Mouse (Mus musculus): Measurements from ENCODE around the gene Ubxn11. TPM values are rescaled to one million over a fixed set of nuclear protein-coding genes. Genes with fewer than 3 reads are reported as not detected.
"Not testable (repeated sequence)": the region's sequence is repeated elsewhere in the genome, so short reads cannot be mapped to it uniquely, and the experiment has no call there.

Gene Ubxn11
- polyA plus RNA-seq, 1 experiment from 2014 or later, result 7.0 TPM

DNA sequence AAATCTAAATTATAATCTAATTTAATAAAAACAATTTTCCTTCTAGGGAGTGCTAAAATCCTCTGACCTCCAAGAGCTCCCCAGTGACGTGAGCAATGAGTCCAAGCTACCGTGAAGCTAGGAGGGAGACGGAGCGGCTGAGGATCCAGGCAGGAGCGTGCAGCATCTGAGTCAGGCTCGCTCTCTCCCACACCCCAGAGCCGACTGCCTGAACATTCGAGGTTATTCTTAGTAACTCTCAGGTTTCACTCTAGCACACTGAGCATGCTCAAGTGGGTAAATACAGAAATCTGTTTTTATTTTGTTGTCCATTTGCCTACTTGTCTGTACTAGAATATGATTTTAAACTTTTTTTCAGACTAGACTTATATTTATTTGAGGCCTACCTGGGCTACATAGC, 54.4 kb downstream of the Ubxn11 start:
- 80% methylated on average over 8 of the region's 8 CpGs for WGBS
- Histone ChIP-seq H3K36me3 (ENCODE audit: control insufficient read depth, insufficient read depth, low read length) (no peaks in the 10 kb centered on the region; the same call in 1 of the 2 replicates), H3K4me2 (ENCODE audit: low read depth, low read length, severe bottlenecking) (no peak overlapping the region), H3K27me3 (ENCODE audit: control insufficient read depth, insufficient read depth, low read length) (no peaks in the 10 kb centered on the region), H3K9me3 (ENCODE audit: control insufficient read depth, low read length) (no peaks in the 10 kb centered on the region), H3K4me3 (ENCODE audit: low read depth, low read length) (no peak overlapping the region), H3K27ac (ENCODE audit: low read depth, low read length) (no peak overlapping the region), H3K9ac (ENCODE audit: low read length) (no peak overlapping the region), H3K4me1 (replicated peaks; ENCODE audit: control insufficient read depth, insufficient read depth, low read length) (no peaks in the 10 kb centered on the region)
- no peak for ATAC-seq (replicated peaks; ENCODE audit: low FRiP score)
- no peak for DNase-seq (ENCODE audit: low spot score)

- no peaks in the 10 kb centered on the region; the same call in 1 of the 2 replicates for H3K36me3 ChIP-seq (ENCODE audit: control insufficient read depth, insufficient read depth, low read length)
- H3K4me2 ChIP-seq (ENCODE audit: low read depth, low read length, severe bottlenecking), result no peak overlapping the region
- ATAC-seq (replicated peaks; ENCODE audit: low FRiP score), result no peak
- no peaks in the 10 kb centered on the region for H3K4me1 ChIP-seq (replicated peaks; ENCODE audit: control insufficient read depth, insufficient read depth, low read length)
- H3K9ac ChIP-seq (ENCODE audit: low read length), result no peak overlapping the region
- 83% methylated on average over 2 of the region's 2 CpGs for WGBS
- no peak overlapping the region for H3K27ac ChIP-seq (ENCODE audit: low read depth, low read length)
- no peaks in the 10 kb centered on the region for H3K9me3 ChIP-seq (ENCODE audit: control insufficient read depth, low read length)
- H3K27me3 ChIP-seq (ENCODE audit: control insufficient read depth, insufficient read depth, low read length), result no peaks in the 10 kb centered on the region
- DNase-seq (ENCODE audit: low spot score), result no peak
- H3K4me3 ChIP-seq (ENCODE audit: low read depth, low read length), result no peak overlapping the region
Observed at GRCm38 (mm10) chr4:134157558-134157957, 55.2 kb downstream of the Ubxn11 start.

DNA sequence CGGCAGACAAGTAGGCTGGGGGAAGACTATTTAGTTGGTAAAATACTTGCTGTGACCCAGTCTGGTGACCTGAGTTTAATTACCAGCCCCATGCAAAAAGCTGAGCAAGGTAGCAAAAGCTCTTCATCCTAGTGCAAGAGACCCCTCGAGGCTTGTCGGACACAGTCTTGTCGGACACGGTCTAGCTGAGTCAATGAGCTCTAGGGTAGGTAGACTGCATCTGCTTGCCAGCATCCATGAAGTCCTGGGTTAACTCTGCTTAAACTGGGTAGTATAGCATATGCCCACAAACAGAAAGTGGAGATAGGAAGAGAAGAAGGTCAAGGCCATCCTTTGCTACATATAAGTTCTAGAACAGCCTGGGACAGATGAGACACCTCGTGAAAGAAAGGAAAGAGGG, 56.4 kb downstream of the Ubxn11 start:
- ATAC-seq (replicated peaks; ENCODE audit: low FRiP score) (no peak), DNase-seq (ENCODE audit: low spot score) (no peak)
- Histone ChIP-seq H3K9me3 (ENCODE audit: control insufficient read depth, low read length) (no peaks in the 10 kb centered on the region), H3K9ac (ENCODE audit: low read length) (no peak overlapping the region), H3K4me2 (ENCODE audit: low read depth, low read length, severe bottlenecking) (no peak overlapping the region), H3K36me3 (ENCODE audit: control insufficient read depth, insufficient read depth, low read length) (no peaks in the 10 kb centered on the region; the same call in 1 of the 2 replicates), H3K4me3 (ENCODE audit: low read depth, low read length) (no peak overlapping the region), H3K27me3 (ENCODE audit: control insufficient read depth, insufficient read depth, low read length) (no peaks in the 10 kb centered on the region), H3K4me1 (replicated peaks; ENCODE audit: control insufficient read depth, insufficient read depth, low read length) (no peaks in the 10 kb centered on the region), H3K27ac (ENCODE audit: low read depth, low read length) (no peak overlapping the region)
- 84% methylated on average over 6 of the region's 6 CpGs for WGBS

- Histone ChIP-seq H3K4me3 (ENCODE audit: low read depth, low read length) (peak overlapping the region; percentile 39), H3K9ac (ENCODE audit: low read length) (peak overlapping the region; percentile 37), H3K4me2 (ENCODE audit: low read depth, low read length, severe bottlenecking) (peak overlapping the region; percentile 54)
- not testable (repeated sequence) for H3K27me3 ChIP-seq (ENCODE audit: control insufficient read depth, insufficient read depth, low read length); ATAC-seq (replicated peaks; ENCODE audit: low FRiP score); H3K36me3 ChIP-seq (ENCODE audit: control insufficient read depth, insufficient read depth, low read length); H3K27ac ChIP-seq (ENCODE audit: low read depth, low read length); H3K4me1 ChIP-seq (replicated peaks; ENCODE audit: control insufficient read depth, insufficient read depth, low read length); H3K9me3 ChIP-seq (ENCODE audit: control insufficient read depth, low read length)
- peak; percentile 58 for DNase-seq (ENCODE audit: low spot score)
- 11% methylated on average over 28 of the region's 30 CpGs for WGBS
Observed at GRCm38 (mm10) chr4:134160071-134160470, 57.7 kb downstream of the Ubxn11 start.

- whole genome bisulfite sequencing, result 94% methylated on average over 5 of the region's 6 CpGs
- no peak for DNase-seq (ENCODE audit: low spot score)
Observed at GRCm38 (mm10) chr4:134164591-134164990, 62.2 kb downstream of the Ubxn11 start.

GRCm38 (mm10) chr4:134165024-134165423, 62.7 kb downstream of the Ubxn11 start:
- Histone ChIP-seq H3K9me3 (ENCODE audit: control insufficient read depth, low read length) (no peaks in the 10 kb centered on the region), H3K4me3 (ENCODE audit: low read depth, low read length) (no peak overlapping the region), H3K27ac (ENCODE audit: low read depth, low read length) (no peak overlapping the region), H3K4me1 (replicated peaks; ENCODE audit: control insufficient read depth, insufficient read depth, low read length) (no peaks in the 10 kb centered on the region), H3K9ac (ENCODE audit: low read length) (no peak overlapping the region), H3K27me3 (ENCODE audit: control insufficient read depth, insufficient read depth, low read length) (no peaks in the 10 kb centered on the region), H3K36me3 (ENCODE audit: control insufficient read depth, insufficient read depth, low read length) (no peaks in the 10 kb centered on the region; the same call in 1 of the 2 replicates), H3K4me2 (ENCODE audit: low read depth, low read length, severe bottlenecking) (no peak overlapping the region)
- ATAC-seq (replicated peaks; ENCODE audit: low FRiP score) (no peak), DNase-seq (ENCODE audit: low spot score) (no peak)
- 85% methylated on average over 6 of the region's 6 CpGs for WGBS

More at GRCm38 (mm10) chr4:134164591-134164990, 62.2 kb downstream of the Ubxn11 start:
- H3K27me3 ChIP-seq (ENCODE audit: control insufficient read depth, insufficient read depth, low read length), result no peaks in the 10 kb centered on the region
- no peak overlapping the region for H3K27ac ChIP-seq (ENCODE audit: low read depth, low read length)
- no peaks in the 10 kb centered on the region for H3K9me3 ChIP-seq (ENCODE audit: control insufficient read depth, low read length)
- no peaks in the 10 kb centered on the region for H3K4me1 ChIP-seq (replicated peaks; ENCODE audit: control insufficient read depth, insufficient read depth, low read length)
- ATAC-seq (replicated peaks; ENCODE audit: low FRiP score), result no peak
- H3K9ac ChIP-seq (ENCODE audit: low read length), result no peak overlapping the region
- H3K4me2 ChIP-seq (ENCODE audit: low read depth, low read length, severe bottlenecking), result no peak overlapping the region
- H3K4me3 ChIP-seq (ENCODE audit: low read depth, low read length), result no peak overlapping the region
- no peaks in the 10 kb centered on the region; the same call in 1 of the 2 replicates for H3K36me3 ChIP-seq (ENCODE audit: control insufficient read depth, insufficient read depth, low read length)

- Histone ChIP-seq H3K9ac (ENCODE audit: low read length) (no peak overlapping the region), H3K9me3 (ENCODE audit: control insufficient read depth, low read length) (no peaks in the 10 kb centered on the region), H3K27me3 (ENCODE audit: control insufficient read depth, insufficient read depth, low read length) (no peaks in the 10 kb centered on the region), H3K4me2 (ENCODE audit: low read depth, low read length, severe bottlenecking) (no peak overlapping the region), H3K36me3 (ENCODE audit: control insufficient read depth, insufficient read depth, low read length) (no peaks in the 10 kb centered on the region; the same call in 1 of the 2 replicates), H3K27ac (ENCODE audit: low read depth, low read length) (no peak overlapping the region), H3K4me1 (replicated peaks; ENCODE audit: control insufficient read depth, insufficient read depth, low read length) (no peaks in the 10 kb centered on the region), H3K4me3 (ENCODE audit: low read depth, low read length) (no peak overlapping the region)
- WGBS, result 89% methylated on average over 3 of the region's 3 CpGs
- ATAC-seq (replicated peaks; ENCODE audit: low FRiP score), result no peak
- DNase-seq (ENCODE audit: low spot score), result no peak
Observed at GRCm38 (mm10) chr4:134165548-134166465, 63.4 kb downstream of the Ubxn11 start.

GRCm38 (mm10) chr4:134166906-134167305, 64.5 kb downstream of the Ubxn11 start:
- no peak overlapping the region for H3K4me2 ChIP-seq (ENCODE audit: low read depth, low read length, severe bottlenecking)
- WGBS, result 94% methylated on average over 3 of the region's 3 CpGs
- H3K36me3 ChIP-seq (ENCODE audit: control insufficient read depth, insufficient read depth, low read length), result no peaks in the 10 kb centered on the region; the same call in 1 of the 2 replicates
- H3K4me3 ChIP-seq (ENCODE audit: low read depth, low read length), result no peak overlapping the region
- no peak overlapping the region for H3K9ac ChIP-seq (ENCODE audit: low read length)
- H3K4me1 ChIP-seq (replicated peaks; ENCODE audit: control insufficient read depth, insufficient read depth, low read length), result no peaks in the 10 kb centered on the region
- H3K27me3 ChIP-seq (ENCODE audit: control insufficient read depth, insufficient read depth, low read length), result no peaks in the 10 kb centered on the region
- ATAC-seq (replicated peaks; ENCODE audit: low FRiP score) (no peak), DNase-seq (ENCODE audit: low spot score) (no peak)
- no peak overlapping the region for H3K27ac ChIP-seq (ENCODE audit: low read depth, low read length)
- H3K9me3 ChIP-seq (ENCODE audit: control insufficient read depth, low read length), result no peaks in the 10 kb centered on the region

Data from forebrain, embryonic 11.5 days (tissue).